Mouse (Mus musculus): ENCODE measurements at regions not wholly inside any gene's neighbourhood (a gene's known extent, or its start where the extent isn't known, plus 50 kb on each side); places are given as distances from the start of the nearest gene placed in this dataset.

- Histone ChIP-seq H3K4me1 (replicated peaks) (peaks cover 39% of the 10 kb centered on the region), H3K9me3 (no peaks in the 10 kb centered on the region), H3K27ac (no peak overlapping the region), H3K36me3 (no peaks in the 10 kb centered on the region), H3K9ac (no peak overlapping the region), H3K27me3 (no peaks in the 10 kb centered on the region), H3K4me2 (no peak overlapping the region), H3K4me3 (no peak overlapping the region)
- ATAC-seq (ENCODE audit: low FRiP score) = no peak
- WGBS = 78% methylated on average over 9 of the region's 9 CpGs
These were observed 118.1 kb upstream of the Zmiz1 start for GRCm38 (mm10) chr14:25340845-25341244.

GRCm38 (mm10) chr14:25341848-25342427, 117.0 kb upstream of the Zmiz1 start:
- Histone ChIP-seq H3K4me3 (no peak overlapping the region), H3K36me3 (no peaks in the 10 kb centered on the region), H3K9me3 (no peaks in the 10 kb centered on the region), H3K9ac (no peak overlapping the region), H3K4me1 (replicated peaks) (peaks cover 39% of the 10 kb centered on the region), H3K4me2 (no peak overlapping the region), H3K27me3 (no peaks in the 10 kb centered on the region), H3K27ac (no peak overlapping the region)
- 70% methylated on average over 9 of the region's 9 CpGs for WGBS
- no peak for ATAC-seq (ENCODE audit: low FRiP score)

DNA sequence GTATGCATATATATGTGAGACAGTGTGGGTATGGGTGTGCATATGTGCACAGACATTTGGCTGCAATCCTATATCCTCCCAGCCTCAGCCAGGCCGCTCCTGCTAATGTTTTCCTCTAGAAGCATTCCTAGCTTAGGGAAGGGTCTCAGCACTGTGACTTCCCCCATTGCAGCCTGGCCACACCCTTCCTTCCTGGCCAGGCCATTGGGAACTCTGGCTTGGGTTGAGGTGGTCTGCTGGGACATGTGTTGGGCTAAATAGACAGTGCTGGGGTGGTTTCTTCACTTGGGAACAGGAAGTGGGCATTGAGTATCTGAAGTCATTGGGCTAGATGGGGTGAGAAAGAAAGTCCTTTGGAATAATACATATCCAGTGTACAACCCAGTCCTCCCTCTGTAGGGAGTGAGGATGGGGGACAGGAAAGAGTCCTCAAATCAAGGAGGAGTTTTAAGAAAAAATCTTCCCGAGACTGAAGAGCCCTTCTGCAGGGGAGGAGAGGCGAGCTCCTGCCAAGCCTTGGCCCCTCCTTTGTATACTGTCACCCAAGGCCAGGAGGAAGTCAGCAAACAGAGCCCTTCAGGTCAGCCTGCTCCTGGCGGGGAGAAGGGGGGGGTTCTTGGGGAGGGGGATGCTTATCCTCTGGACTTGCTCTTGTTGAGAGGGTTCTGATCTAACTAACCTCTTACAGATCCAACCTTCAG, 116.0 kb upstream of the Zmiz1 start:
- no peaks in the 10 kb centered on the region for H3K27me3 ChIP-seq
- H3K4me2 ChIP-seq = no peak overlapping the region
- H3K9me3 ChIP-seq = no peaks in the 10 kb centered on the region
- H3K4me1 ChIP-seq (replicated peaks) = peaks cover 35% of the 10 kb centered on the region
- no peak overlapping the region for H3K9ac ChIP-seq
- no peaks in the 10 kb centered on the region for H3K36me3 ChIP-seq
- no peak overlapping the region for H3K27ac ChIP-seq
- no peak for ATAC-seq (ENCODE audit: low FRiP score)
- WGBS = 46% methylated on average over 4 of the region's 4 CpGs
- H3K4me3 ChIP-seq = no peak overlapping the region

DNA sequence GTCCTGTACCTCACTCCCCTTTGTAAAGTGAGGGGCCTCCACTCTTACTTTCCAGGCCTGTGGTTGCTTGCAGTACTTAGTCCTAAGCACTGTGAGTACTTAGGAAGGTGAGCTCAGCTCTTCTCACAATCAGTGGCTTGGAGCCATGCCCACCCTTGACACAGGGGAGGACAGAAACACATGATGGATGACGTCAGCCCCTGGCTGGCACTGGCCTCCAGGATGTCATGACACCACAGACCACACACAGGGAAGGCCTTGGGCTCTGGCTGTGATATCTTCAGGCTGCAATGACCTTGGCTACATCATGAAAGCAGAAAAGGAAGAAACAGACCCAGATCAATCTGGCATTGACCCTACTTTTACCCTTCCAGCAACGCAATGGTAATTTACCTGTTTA, 113.0 kb upstream of the Zmiz1 start:
- no peaks in the 10 kb centered on the region for H3K36me3 ChIP-seq
- H3K27me3 ChIP-seq = no peaks in the 10 kb centered on the region
- 65% methylated on average over 2 of the region's 2 CpGs for WGBS
- H3K9me3 ChIP-seq = no peaks in the 10 kb centered on the region
- no peak overlapping the region for H3K4me2 ChIP-seq
- H3K27ac ChIP-seq = no peak overlapping the region
- no peak overlapping the region for H3K9ac ChIP-seq
- no peak overlapping the region for H3K4me3 ChIP-seq
- peaks cover 18% of the 10 kb centered on the region for H3K4me1 ChIP-seq (replicated peaks)
- ATAC-seq (ENCODE audit: low FRiP score) = no peak

GRCm38 (mm10) chr14:25346813-25347610, 112.0 kb upstream of the Zmiz1 start:
- 72% methylated on average over 7 of the region's 7 CpGs for WGBS
- H3K27me3 ChIP-seq = no peaks in the 10 kb centered on the region
- H3K36me3 ChIP-seq = no peaks in the 10 kb centered on the region
- ATAC-seq (ENCODE audit: low FRiP score) = no peak
- no peak overlapping the region for H3K4me3 ChIP-seq
- no peak overlapping the region for H3K9ac ChIP-seq
- H3K27ac ChIP-seq = no peak overlapping the region
- peaks cover 10% of the 10 kb centered on the region for H3K4me1 ChIP-seq (replicated peaks)
- no peaks in the 10 kb centered on the region for H3K9me3 ChIP-seq
- H3K4me2 ChIP-seq = no peak overlapping the region

DNA sequence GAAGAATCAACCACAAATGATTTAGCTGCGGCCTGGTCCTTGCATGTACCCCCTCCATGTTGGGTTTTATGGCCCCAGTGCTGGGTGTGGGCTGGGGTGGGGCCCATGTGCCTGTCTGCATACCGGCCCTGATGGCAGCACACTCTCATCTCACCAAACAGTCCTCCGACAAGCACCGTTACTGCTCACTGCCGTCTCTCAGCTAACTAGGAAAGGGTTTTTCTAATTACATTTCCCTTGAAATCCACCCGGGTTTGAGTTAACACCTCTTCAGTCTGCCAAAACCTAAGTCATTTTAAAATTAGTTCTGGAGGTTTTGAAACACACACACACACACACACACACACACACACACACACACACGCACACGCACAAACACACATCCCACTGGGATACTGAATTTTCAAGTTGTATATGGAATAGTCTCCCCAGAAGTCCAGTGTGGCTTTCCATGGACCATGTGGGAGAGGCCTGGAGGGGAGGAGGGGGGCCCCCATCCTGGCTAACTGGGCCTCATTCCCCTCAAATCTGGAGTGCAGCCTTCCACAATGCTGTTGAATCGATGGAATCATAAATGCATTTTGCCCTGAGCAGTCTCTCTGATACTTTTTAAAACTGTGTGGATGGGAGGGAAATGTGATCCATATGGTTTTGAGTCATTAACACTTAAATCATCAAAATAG, 108.6 kb upstream of the Zmiz1 start:
- no peak for ATAC-seq (ENCODE audit: low FRiP score)
- no peaks in the 10 kb centered on the region for H3K9me3 ChIP-seq
- H3K27me3 ChIP-seq = no peaks in the 10 kb centered on the region
- WGBS = 84% methylated on average over 9 of the region's 9 CpGs
- H3K27ac ChIP-seq = no peak overlapping the region
- H3K36me3 ChIP-seq = no peaks in the 10 kb centered on the region
- H3K4me2 ChIP-seq = no peak overlapping the region
- no peak overlapping the region for H3K9ac ChIP-seq
- H3K4me1 ChIP-seq (replicated peaks) = no peaks in the 10 kb centered on the region
- no peak overlapping the region for H3K4me3 ChIP-seq

- no peak for ATAC-seq (ENCODE audit: low FRiP score)
- H3K27ac ChIP-seq = no peak overlapping the region; the same call in 1 of the 2 replicates
- 90% methylated on average over 8 of the region's 8 CpGs for WGBS
These were observed 105.2 kb upstream of the Zmiz1 start for GRCm38 (mm10) chr14:25353804-25354203.

GRCm38 (mm10) chr14:25354288-25354850, 104.6 kb upstream of the Zmiz1 start:
- Histone ChIP-seq H3K9ac (no peak overlapping the region), H3K4me1 (replicated peaks) (no peaks in the 10 kb centered on the region), H3K36me3 (no peaks in the 10 kb centered on the region), H3K27me3 (no peaks in the 10 kb centered on the region), H3K4me3 (no peak overlapping the region), H3K9me3 (no peaks in the 10 kb centered on the region), H3K4me2 (no peak overlapping the region), H3K27ac (no peak overlapping the region)
- ATAC-seq (ENCODE audit: low FRiP score) = no peak
- WGBS = 77% methylated on average over 7 of the region's 7 CpGs

More at GRCm38 (mm10) chr14:25353804-25354203, 105.2 kb upstream of the Zmiz1 start:
- no peak overlapping the region for H3K4me3 ChIP-seq
- no peaks in the 10 kb centered on the region for H3K4me1 ChIP-seq (replicated peaks)
- H3K27me3 ChIP-seq = no peaks in the 10 kb centered on the region
- H3K4me2 ChIP-seq = no peak overlapping the region
- H3K36me3 ChIP-seq = no peaks in the 10 kb centered on the region
- H3K9ac ChIP-seq = no peak overlapping the region
- no peaks in the 10 kb centered on the region for H3K9me3 ChIP-seq

GRCm38 (mm10) chr14:25357805-25358204, 101.2 kb upstream of the Zmiz1 start:
- peaks cover 13% of the 10 kb centered on the region for H3K4me1 ChIP-seq (replicated peaks)
- H3K4me2 ChIP-seq = no peak overlapping the region

GRCm38 (mm10) chr14:25359824-25360294, 99.1 kb upstream of the Zmiz1 start:
- peaks cover 16% of the 10 kb centered on the region for H3K4me1 ChIP-seq (replicated peaks)
- H3K4me2 ChIP-seq = no peak overlapping the region
- H3K9ac ChIP-seq = no peak overlapping the region
- H3K27me3 ChIP-seq = no peaks in the 10 kb centered on the region
- H3K4me3 ChIP-seq = no peak overlapping the region
- H3K36me3 ChIP-seq = no peaks in the 10 kb centered on the region
- H3K9me3 ChIP-seq = no peaks in the 10 kb centered on the region
- ATAC-seq (ENCODE audit: low FRiP score) = no peak
- H3K27ac ChIP-seq = no peak overlapping the region
- WGBS = 85% methylated on average over 3 of the region's 3 CpGs

More at GRCm38 (mm10) chr14:25357805-25358204, 101.2 kb upstream of the Zmiz1 start:
- Histone ChIP-seq H3K9me3 (no peaks in the 10 kb centered on the region), H3K36me3 (no peaks in the 10 kb centered on the region), H3K27ac (no peak overlapping the region), H3K9ac (no peak overlapping the region), H3K27me3 (no peaks in the 10 kb centered on the region), H3K4me3 (no peak overlapping the region)
- WGBS = 87% methylated on average over 9 of the region's 9 CpGs
- no peak for ATAC-seq (ENCODE audit: low FRiP score)

GRCm38 (mm10) chr14:25360726-25361125, 98.3 kb upstream of the Zmiz1 start:
- no peaks in the 10 kb centered on the region for H3K9me3 ChIP-seq
- no peak for ATAC-seq (ENCODE audit: low FRiP score)
- H3K27ac ChIP-seq = 0 out of 2 replicates have a peak overlapping the region, but pooled peaks have one; percentile 18
- peaks cover 16% of the 10 kb centered on the region for H3K4me1 ChIP-seq (replicated peaks)
- H3K36me3 ChIP-seq = no peaks in the 10 kb centered on the region
- no peak overlapping the region for H3K4me3 ChIP-seq
- no peaks in the 10 kb centered on the region for H3K27me3 ChIP-seq
- WGBS = 85% methylated on average over 9 of the region's 9 CpGs
- H3K9ac ChIP-seq = no peak overlapping the region
- no peak overlapping the region for H3K4me2 ChIP-seq

DNA sequence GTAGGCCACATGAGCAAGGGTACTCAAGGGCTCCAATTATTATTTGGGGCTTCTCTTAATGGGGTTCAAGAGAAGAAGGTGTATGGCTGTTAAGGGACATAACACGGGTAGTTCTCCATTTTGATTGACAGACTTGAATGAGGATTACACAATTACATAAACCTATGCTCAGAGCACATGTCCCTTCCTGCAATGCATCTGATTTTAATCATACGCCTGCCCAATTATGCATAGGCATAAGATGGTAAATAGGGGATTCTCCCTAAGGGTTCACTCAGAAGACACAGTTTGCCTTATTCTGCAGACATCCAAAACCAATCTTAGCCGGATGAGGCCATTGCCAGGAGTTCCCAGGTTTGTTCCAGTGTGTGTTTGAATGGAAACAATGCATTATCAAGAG, 97.9 kb upstream of the Zmiz1 start:
- 0 out of 2 replicates have a peak overlapping the region, but pooled peaks have one; percentile 18 for H3K27ac ChIP-seq

More for the DNA sequence above, 97.9 kb upstream of the Zmiz1 start:
- Histone ChIP-seq H3K9ac (no peak overlapping the region), H3K4me3 (no peak overlapping the region), H3K27me3 (no peaks in the 10 kb centered on the region), H3K36me3 (no peaks in the 10 kb centered on the region), H3K4me1 (replicated peaks) (peaks cover 19% of the 10 kb centered on the region), H3K9me3 (no peaks in the 10 kb centered on the region), H3K4me2 (no peak overlapping the region)
- WGBS = 71% methylated on average over 3 of the region's 3 CpGs
- no peak for ATAC-seq (ENCODE audit: low FRiP score)

All from hindbrain, embryonic 13.5 days (tissue).